Mouse (Mus musculus) skeletal muscle tissue, adult 2 months (tissue): ENCODE measurements around the gene Cpxm1.

Experiments used
- DNase-seq: peaks from one replicate; pipeline ENCODE4 v3.0.0-alpha.2; 2012; ENCODE audit warnings: low read depth, low spot score

The Cpxm1 gene

DNA sequence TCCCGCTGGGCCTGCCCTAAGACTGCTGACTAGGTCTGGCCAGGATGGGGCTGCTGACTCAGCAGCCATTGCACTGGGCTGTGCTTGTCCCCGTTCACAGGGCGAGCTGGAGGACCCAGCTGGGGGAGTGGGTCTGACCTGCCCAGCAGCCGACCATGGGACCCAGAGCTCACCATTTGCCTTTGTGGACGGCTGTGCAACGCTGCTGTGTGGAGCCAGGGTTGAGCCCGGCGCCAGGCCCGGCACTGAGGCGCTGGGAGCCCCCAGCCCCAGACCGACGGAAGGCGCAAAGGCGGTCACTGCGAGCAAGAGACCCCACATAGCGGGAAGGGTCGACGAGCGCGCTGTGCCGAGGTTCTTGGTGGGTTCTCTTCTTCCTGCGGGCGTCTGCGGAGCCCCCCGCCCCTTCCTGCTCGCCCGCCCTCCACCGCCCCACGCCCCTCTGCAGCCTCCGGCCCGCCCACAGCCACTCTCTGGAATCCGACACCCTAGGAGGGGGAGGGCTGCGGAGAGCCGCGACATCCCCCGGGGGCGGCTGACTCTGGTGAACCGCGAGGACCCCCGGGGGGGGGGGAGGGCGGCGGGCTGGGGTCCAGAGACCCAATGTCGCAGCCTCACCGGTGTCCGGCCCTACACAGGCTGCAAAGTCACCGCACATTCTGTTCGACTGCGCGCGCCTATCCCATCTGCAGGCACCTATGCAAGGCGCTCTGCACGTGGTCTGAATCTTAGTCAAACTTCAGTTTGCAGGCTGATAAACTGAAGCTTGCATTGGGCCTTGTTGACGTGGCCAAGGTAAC lies at the start of gene Cpxm1:
Cpxm1 (minus strand) TSS at position 389 of the 800 bp plus-strand sequence.
- peak; percentile 11 for DNase-seq

DNA sequence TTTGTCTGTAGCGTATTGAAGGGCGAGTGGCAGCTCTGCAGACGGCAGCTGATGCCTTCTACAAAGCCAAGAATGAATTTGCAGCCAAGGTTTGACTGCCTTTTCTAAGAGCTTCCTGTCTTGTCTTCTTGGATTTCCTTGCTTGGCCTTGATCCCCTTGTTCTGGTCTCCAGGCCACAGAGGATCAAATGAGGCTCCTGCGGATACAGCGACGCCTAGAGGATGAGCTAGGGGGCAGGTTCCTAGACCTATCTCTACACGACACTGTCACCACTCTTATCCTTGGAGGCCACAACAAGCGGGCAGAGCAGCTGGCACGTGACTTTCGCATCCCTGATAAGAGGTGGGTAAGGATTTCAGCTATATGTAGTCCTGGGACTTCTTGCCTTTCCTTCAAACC lies 44.8 kb upstream of the Cpxm1 start:
- no peak for DNase-seq

DNA sequence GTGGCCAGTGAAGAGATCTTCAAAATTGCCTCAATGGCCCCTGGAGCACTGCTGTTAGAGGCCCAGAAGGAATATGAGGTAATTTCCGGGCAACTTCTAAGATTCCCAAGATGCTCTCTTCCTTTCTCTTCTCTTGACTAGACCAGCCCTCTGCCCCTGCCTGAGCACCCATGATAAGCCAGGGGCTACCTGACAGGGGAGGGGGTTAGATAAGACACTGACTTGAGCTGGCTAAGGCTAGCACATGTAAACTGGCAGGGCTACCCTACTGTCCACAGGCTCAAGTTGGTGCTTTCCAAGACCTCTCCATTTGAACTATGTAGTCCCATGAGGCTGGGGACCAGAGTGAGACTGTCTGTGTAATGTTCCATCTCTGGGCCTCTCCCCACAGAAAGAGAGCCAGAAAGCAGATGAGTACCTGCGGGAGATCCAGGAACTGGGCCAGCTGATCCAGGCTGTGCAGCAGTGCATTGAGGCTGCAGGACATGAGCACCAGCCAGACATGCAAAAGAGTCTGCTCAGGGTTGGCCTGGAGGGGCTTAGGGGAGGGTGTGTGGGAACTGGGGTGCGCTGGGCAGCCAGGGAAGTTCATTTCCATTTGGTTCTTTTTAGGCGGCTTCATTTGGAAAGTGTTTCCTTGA lies 42.6 kb upstream of the Cpxm1 start:
- no peak for DNase-seq

DNA sequence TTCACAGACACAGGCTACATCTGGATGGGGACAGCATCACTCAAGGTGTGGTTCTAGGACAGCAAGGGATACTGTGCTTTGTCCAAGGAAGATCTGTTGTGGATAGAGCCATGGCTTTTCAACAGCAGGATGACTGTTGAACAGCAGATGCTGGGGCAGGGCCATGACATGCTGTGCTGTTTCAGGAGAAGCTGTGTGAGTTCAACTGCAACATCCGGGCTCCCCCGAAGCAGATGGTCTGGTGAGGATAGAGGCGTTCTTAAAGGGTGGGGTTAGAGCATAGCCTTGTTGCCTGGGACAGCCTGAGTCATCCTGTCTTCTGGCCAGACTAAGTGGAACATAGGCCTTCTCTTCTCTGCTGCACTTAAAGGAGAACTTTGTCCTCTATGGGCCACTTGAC lies 41.5 kb upstream of the Cpxm1 start:
- no peak for DNase-seq

DNA sequence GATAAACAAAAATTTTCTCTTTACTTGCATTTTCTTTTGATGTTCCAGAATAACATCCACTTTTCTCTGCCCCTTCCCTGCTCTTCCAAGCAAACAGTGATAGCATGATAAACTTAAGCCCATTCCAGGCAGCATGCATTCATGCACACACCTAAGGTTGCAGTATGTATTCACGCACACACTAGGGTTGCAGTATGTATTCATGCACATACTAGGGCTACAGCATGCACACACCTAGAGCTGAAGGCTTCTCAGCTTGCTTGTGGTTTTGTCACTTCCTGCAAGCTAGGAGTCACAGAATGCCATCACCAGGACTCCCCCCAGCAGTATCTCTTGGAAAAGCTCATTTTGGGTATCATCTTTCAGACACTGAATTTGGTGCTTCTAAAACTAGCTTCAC lies 39.4 kb upstream of the Cpxm1 start:
- DNase-seq: no peak

DNA sequence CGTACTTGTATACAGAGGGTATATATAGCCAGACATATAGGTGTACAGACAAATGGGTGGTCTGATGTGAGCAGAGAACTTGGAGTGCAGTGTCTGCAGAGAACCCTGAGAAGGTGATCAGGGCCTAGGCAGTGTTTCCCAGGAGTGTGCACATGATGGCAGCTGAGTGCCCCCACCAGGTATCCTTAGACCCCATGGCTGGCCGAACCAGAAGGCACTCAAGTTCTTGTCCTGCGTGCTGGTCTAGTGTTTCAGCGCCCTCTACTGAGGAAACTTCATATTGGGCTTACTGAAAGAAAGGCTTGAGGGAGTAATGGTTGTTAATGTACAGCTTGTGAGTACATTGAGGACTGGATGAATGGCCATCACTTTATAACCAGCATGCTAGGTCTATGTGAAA lies 35.8 kb upstream of the Cpxm1 start:
- DNase-seq: no peak

DNA sequence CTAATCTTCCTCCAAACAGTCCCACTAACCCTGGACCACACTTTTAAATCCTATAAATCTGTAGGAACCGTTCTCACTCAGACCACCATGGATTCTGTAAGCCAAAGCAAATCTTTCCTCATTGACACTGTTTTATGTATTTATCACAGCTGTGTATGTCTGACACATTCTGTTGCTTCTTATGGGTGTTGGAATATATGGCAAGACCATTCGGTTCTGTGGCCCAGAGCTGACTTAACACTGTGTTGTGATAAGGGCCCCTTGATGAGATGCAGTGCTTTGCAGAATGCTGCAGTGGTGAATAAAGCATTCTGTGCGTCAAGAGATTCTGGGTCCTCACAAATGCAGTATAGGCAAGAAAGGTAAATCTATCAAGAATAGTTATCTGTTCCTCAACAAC lies 34.8 kb upstream of the Cpxm1 start:
- no peak for DNase-seq

DNA sequence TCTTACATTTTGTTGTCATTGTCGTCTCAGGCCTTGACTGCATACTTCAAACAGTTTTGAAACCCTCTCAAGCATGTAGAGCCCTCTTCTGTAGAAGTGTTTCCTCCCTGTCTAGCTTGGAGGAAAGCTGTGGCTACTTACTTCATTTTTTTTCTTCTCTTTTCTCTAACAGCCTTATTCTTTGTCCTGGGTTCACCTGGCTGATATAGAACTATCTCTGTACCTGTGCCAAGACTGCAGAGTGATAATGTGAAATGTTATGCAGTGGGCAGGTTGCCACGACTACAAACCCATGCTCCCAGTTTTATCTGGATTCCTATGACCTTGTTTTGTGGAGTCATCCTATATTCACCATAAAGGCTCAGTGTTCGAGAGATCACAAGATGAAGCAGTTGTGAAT lies 33.1 kb upstream of the Cpxm1 start:
- DNase-seq: no peak

DNA sequence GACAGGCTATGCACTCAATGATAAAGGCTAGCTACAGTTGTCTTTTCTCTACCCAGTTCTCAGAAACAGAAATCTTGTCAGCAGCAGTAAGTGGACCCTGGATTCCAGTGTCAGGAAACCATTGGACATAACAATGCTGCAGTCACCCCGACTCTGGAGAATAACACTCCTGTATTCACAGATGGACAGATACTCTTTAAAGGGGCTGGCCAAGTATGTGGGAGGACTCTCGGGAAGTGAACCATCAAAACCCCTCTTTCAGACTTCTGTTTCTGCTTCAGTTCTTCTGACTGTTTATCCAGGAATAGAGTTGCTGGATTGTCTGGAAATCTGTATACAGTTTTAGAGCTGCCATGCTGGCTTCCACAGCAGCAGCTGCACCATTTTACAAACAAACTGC lies 32.5 kb upstream of the Cpxm1 start:
- DNase-seq: no peak

DNA sequence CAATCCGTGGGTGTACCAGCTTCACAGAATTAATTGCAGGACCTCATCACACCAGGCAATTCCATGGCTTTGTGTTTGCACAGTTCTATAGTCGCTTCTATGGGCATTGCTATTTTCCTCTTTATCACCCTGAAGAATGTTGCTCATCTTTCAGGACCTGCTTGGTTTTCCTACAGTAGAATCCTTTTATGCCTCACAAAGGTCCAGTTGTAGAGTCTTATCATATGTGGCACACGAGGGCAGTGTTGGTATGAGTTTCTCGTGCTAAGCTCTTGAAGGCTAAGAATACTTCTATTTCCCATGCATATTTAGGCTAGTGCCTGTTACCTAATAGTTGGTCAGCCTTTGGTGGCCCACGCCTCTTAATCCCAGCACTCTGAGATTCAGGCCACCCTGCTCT lies 27.7 kb upstream of the Cpxm1 start:
- DNase-seq: no peak

DNA sequence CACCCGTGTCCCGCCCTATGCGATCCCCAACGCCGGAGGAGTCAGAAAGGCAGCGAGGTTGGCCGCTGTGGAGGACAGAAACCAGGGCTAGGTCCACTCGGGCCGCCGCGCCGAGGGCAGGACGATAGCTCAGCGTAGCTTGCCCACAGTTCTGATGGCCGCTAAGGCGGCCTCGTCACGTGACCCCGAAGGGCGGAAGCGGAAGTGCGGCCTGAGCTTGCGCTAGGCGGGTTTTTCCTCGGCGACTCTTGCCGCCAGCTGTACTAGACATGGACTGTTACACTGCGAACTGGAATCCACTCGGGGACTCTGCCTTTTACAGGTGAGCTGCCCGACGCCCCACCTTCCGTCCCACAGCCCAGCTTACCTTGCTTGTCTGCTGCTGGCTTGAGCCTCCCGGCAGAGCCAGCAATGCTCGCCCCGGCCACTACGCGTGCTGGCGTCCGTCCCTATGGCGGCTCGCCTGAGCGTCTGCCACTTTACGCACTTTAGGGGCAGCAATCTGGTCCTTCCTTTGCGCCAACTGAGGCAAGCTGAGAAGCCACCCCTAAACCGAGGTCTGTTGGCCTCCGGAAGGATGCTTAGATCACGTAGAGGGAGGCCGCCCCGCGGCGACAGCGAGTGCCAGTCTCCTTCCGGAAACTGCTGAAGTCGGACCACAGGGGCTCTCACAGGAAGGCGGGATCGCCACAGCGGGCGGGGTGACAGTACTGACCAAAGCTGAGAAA lies 26.9 kb upstream of the Cpxm1 start, which contains the start of the genes Vps16 and Pced1a:
Vps16 (plus strand) TSS at position 214 of the 728 bp plus-strand sequence.
Pced1a (minus strand) TSS at position 576 of the 728 bp plus-strand sequence.
- DNase-seq: peak; percentile 87

DNA sequence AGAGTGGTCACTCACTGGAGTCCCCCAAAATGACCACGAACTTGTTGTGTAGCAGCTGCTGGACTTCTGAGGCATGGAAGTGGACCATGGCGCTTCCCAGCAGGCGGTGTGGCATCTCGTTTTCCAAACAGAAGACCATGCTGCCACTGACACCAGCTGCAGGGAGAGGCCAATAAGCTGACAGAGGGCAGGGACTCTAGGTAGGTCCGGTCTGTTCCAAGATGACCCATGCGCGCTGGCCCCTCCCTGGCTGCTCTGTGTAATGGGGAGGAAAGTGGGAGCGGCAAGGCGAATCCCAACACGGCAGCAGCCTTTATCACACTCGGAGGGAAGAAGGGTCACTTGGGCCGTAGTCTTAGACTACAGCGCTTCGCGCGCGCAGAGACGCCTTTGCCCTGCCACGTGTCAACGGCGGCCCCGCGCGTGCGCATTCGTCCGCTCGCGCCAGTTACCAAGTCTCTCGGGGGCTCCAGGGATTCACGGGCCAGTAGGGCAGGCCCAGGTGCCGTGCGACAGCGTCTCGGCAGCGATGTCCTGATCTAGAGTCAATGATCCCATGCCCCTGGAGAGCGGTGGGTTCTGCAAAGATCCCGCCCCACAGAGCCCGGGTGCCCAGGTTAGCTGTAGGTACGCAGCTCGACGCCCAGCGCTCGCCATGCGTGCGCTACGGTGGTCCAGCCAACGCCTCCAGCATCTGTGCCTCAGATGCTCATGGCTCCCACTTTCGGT lies 26.2 kb upstream of the Cpxm1 start:
- DNase-seq: peak; percentile 48

DNA sequence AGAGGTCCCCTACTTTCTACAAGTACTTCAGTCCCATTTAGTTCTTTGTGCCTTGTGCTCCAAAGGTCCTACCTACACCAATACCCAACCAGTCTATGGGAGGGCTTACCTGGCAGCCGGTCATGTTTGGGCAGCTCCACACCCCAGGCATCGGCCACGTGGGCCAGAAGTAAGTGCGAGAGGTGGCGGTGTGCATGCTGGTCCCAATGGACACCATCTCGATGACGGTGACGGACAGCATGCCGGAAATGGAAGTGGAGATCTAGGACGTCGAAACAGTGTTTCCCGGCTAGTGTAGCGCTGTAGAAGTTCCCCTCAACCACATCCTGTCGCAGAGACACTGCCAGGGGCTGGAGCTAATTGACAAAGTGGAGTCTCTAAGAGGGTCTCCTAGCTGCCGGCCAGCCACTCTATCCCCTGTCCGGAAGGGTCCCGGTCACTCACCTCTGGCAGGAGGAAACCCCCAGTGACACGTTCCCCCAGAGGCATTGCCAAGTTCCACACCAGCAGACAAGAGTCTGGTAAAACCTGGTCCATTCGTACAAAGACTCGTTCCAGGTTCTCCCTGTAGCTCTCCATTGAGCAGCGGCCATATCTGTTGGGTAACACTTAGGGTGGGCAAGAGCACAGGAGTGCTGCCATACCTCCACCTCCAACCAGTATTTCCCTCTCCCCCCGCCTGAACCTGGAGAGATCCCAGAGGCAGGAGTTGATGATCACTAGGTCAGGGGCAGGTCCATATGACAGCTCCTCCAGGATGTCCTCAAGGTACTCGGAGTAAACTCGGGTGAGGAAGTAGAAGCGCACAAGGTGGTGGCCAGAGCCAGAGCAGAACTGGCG lies 24.6 kb upstream of the Cpxm1 start:
- no peak for DNase-seq

DNA sequence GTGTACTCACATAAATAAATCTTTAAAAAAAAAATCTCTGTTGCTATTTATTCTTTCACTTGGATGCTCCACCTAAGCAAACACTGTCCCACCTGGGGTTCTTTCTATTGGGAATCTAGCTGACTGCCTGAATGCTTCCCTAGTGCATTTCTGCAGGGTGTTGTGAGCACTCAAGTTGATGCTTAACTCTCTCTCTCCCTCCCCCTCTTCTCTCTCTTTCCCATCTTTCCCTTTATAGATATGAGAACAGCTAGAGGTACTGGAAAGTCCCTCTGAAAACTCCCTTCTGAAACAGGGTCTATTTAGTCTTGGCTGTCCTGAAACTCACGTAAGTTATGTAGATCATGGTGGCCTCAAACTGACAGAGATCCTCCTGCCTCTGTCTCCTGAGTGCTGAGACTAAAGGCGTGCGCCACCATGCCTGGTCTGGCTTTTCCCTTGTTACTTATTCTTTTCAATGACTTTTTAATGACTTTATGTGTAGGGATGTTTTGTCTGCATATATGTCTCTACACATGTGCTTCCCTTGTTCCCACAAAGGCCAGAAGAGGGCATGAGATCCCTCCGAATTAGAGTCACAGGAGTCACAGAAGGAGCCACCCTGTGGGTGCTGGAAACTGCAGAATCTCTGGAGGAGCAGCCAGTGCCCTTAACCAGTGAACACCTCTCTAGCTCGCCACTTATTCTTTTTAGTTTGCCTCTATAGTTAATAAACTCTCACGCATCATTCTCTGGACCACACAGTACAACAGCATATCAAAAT lies 16.9 kb upstream of the Cpxm1 start:
- no peak for DNase-seq

DNA sequence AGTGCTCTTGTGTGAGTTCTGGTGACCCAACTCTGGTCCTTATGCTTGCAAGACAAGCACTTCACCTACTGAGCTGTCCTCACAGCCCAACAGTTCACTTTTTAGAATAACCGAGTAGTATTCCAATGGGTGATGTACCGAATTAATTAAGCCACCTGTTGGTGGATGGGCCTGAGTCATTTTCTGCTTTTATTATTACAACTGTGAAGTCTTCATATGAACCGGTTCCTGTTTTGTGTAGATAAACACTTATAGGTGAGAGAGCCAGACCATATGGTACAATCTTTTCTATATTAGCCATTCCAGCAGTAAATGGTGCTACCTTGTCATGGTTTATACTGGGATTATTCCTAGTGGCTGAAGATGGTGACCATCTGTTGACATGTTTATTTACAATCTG lies 15.4 kb upstream of the Cpxm1 start:
- no peak for DNase-seq

DNA sequence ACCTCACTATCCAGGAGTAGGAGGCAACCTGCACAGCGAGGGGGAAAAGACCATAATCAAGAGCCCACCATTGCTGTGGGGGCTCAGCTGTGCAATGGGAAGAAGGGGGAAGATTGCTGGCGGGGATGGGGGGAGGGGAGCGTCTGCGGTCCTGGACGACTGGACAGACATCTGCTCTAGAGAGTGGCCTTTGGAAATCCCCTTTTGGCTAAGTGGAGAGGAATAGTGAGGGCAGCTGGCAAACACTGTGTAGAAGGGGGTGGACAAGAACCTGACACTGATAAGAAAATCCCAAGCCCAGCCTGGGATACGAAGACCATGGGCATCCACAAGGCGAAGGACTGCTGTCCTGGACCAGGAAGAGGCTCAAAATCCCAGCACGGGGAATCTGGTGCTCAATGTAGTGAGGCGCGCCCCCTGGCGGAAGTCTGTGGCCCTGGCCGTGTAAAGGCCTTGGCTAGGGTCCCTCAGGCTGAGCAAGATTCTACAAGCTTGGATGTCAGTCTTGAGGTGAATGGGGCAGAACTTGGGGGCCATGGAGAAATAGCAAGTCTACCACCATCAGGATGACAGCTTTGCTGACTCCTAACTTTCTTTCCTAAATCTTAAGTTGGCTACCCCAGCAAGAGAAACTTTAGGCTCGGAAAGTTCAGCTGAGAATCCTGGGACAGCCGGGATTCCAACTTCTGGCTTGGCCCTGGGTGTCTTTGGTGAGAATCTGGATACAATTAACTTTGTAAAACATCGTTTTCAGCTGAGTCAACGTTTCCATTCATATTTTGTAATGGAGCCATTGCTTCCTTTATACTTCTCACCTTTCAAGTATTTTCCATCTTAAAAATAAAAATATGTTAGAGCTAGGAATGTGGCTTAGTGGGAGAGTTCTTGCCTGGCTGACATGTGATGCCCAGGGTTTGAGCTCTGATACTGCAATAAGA lies 14.5 kb upstream of the Cpxm1 start:
- peak; percentile 52 for DNase-seq

DNA sequence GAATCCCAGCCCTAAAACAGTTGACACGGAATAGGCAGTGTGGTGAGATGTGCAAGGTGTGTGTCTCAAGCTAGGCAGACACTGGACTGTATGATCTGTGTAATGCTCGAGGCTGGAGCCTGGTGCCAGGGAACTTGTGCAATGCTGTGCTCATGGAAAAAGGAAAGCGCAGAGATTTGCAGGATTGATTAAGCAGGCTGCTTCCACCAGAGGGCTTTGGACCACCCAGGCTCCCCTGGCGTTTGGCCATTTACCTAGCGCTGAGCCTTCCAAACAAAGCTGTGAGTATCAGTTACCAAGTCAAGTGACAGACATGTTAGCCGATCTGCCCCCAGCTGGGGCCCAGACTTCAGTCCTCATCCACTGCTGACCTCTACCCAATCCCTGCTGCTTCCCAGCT lies 10.8 kb upstream of the Cpxm1 start:
- DNase-seq: no peak

DNA sequence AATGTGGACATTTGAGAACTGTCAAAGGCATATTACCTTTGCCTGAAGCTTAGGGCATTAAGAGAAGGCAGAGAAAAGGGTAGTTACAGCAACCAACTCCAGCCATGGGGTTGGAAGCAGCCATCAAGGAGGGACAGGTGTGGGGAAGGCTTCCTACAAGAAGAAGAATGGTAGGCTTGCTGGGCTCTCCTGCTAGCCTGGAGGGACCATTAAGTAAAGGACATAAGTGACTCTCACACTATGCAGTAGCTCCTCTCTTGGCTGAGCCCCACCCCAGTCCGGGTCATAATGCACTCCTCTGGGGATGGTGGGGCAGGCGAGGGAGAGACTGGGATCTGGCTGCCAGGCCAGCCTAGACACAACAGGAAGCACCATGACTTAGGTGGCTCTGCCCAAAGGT lies 8.8 kb upstream of the Cpxm1 start, which contains the start of gene Tmem239:
Tmem239 (plus strand) TSS at position 301 of the 400 bp plus-strand sequence.
- no peak for DNase-seq

DNA sequence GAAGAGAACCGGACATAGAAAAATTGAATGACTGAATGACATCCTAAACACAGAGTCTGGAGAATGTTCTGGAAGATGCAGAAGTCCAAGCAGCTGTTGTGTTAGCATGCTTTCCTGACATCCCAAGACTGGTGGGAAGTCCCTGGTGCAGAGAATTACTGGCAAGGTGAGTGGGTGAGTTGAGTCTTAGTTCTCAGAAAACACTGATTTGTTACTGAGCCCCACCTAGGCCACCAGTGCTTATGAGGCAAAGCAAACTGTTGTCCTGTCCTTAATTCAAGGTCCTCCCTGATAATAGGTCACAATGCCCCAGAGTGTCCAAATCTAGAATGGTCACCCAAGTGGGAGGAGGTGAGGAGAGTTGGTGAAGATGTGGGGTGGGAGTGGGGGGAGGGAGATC lies 7.6 kb upstream of the Cpxm1 start, which contains the start of the genes Gm28372 and 1700020A23Rik:
Gm28372 (plus strand) TSS at position 301 of the 400 bp plus-strand sequence.
1700020A23Rik (plus strand) TSS at position 321 of the 400 bp plus-strand sequence.
- DNase-seq: no peak
